Mouse (Mus musculus) hindbrain, embryonic 14.5 days (tissue): Measurements from ENCODE around the gene Col24a1. TPM values are rescaled to one million over a fixed set of nuclear protein-coding genes. Genes with fewer than 3 reads are reported as not detected.

ENCODE experiments used
- ATAC-seq: fragments of 200-750 bp; cut with Nextera tagmentation; 2 replicates; pipeline ENCODE4 v1.8.0; 2017; ENCODE audit warnings: moderate number of reproducible peaks, mild to moderate bottlenecking, moderate TSS enrichment, moderate library complexity; ENCODE audit not compliant: low FRiP score
- DNase-seq: peaks from one replicate; pipeline ENCODE4 v3.0.0-alpha.2; 2015; ENCODE audit warnings: low spot score
- H3K27ac ChIP-seq: fragments of 300-500 bp; sonication (generic); 2 replicates; pipeline ENCODE4 v1.5.1; 2014; ENCODE audit warnings: mild to moderate bottlenecking, moderate library complexity
- H3K27me3 ChIP-seq: fragments of 300-500 bp; sonication (generic); 2 replicates; pipeline ENCODE4 v1.6.1; 2014; ENCODE audit warnings: mild to moderate bottlenecking, low read length, mixed read lengths; ENCODE audit not compliant: control insufficient read depth, insufficient read depth
- H3K36me3 ChIP-seq: fragments of 300-500 bp; sonication (generic); replicated peaks from 2 replicates; pipeline ENCODE4 v1.6.1; 2014; ENCODE audit not compliant: control insufficient read depth, insufficient read depth
- H3K4me1 ChIP-seq: fragments of 300-500 bp; sonication (generic); replicated peaks from 2 replicates; pipeline ENCODE4 v1.6.1; 2014; ENCODE audit warnings: antibody characterized with exemption, low read length, mixed read lengths; ENCODE audit not compliant: control insufficient read depth, insufficient read depth
- H3K4me2 ChIP-seq: fragments of 300-500 bp; sonication (generic); replicated peaks from 2 replicates; pipeline ENCODE4 v1.6.1; 2014; ENCODE audit warnings: mild to moderate bottlenecking, moderate library complexity
- H3K4me3 ChIP-seq: fragments of 300-500 bp; sonication (generic); replicated peaks from 2 replicates; pipeline ENCODE4 v1.5.1; 2014; ENCODE audit warnings: mild to moderate bottlenecking, low read length
- H3K9ac ChIP-seq: fragments of 300-500 bp; sonication (generic); 2 replicates; pipeline ENCODE4 v1.6.1; 2014
- H3K9me3 ChIP-seq: fragments of 300-500 bp; sonication (generic); 2 replicates; pipeline ENCODE4 v1.6.1; 2016; ENCODE audit warnings: low read length; ENCODE audit not compliant: control insufficient read depth
- WGBS: fragments of 180-500 bp; shearing (Covaris S2); extraction: QIAGEN DNeasy Blood & Tissue Kit; methylation state at CpG from one replicate; pipeline ENCODE4 v1.1.7; 2014; 5-methylcytosine and 5-hydroxymethylcytosine counted together
- polyA plus RNA-seq: library from polyadenylated mRNA; unstranded; fragments of >200 nt; fragmentation: Nextera tagmentation; extraction: Ambion mirVana; gene quantifications from 2 replicates; pipeline ENCODE4 v1.2.1, GENCODE M21; 2014

The Col24a1 gene
- polyA plus RNA-seq, 1 experiment from 2014 or later, result 1.1 TPM

GRCm38 (mm10) chr3:145337161-145337560, 44.9 kb downstream of the Col24a1 start:
- Histone ChIP-seq H3K27me3 (no peaks in the 10 kb centered on the region), H3K36me3 (no peaks in the 10 kb centered on the region), H3K9me3 (no peaks in the 10 kb centered on the region), H3K9ac (no peak overlapping the region), H3K27ac (no peak overlapping the region), H3K4me3 (no peak overlapping the region), H3K4me2 (no peak overlapping the region), H3K4me1 (no peaks in the 10 kb centered on the region)
- ATAC-seq (no peak), DNase-seq (no peak)
- WGBS, result 73% methylated on average over 2 of the region's 2 CpGs

- Histone ChIP-seq H3K27ac (no peak overlapping the region), H3K4me2 (no peak overlapping the region), H3K9ac (no peak overlapping the region), H3K27me3 (no peaks in the 10 kb centered on the region), H3K4me1 (no peaks in the 10 kb centered on the region), H3K36me3 (no peaks in the 10 kb centered on the region), H3K4me3 (no peak overlapping the region), H3K9me3 (no peaks in the 10 kb centered on the region)
- no peak for ATAC-seq
- 81% methylated on average over 10 of the region's 10 CpGs for WGBS
- DNase-seq, result no peak
Observed at GRCm38 (mm10) chr3:145339851-145340499, 47.7 kb downstream of the Col24a1 start.

GRCm38 (mm10) chr3:145348690-145349089, 56.4 kb downstream of the Col24a1 start:
- no peak for DNase-seq
- Histone ChIP-seq H3K27me3 (no peaks in the 10 kb centered on the region), H3K27ac (no peak overlapping the region), H3K9ac (no peak overlapping the region), H3K9me3 (no peaks in the 10 kb centered on the region), H3K36me3 (no peaks in the 10 kb centered on the region), H3K4me2 (no peak overlapping the region), H3K4me1 (no peaks in the 10 kb centered on the region), H3K4me3 (no peak overlapping the region)
- ATAC-seq, result no peak
- 96% methylated on average over 3 of the region's 3 CpGs for WGBS

- Histone ChIP-seq H3K9ac (no peak overlapping the region), H3K4me1 (no peaks in the 10 kb centered on the region), H3K4me2 (no peak overlapping the region), H3K27ac (no peak overlapping the region), H3K4me3 (no peak overlapping the region), H3K36me3 (no peaks in the 10 kb centered on the region), H3K9me3 (no peaks in the 10 kb centered on the region), H3K27me3 (no peaks in the 10 kb centered on the region)
- no peak for ATAC-seq
- WGBS, result 88% methylated on average over 3 of the region's 3 CpGs
- no peak for DNase-seq
Observed at GRCm38 (mm10) chr3:145353951-145354350, 61.7 kb downstream of the Col24a1 start.

- Histone ChIP-seq H3K36me3 (no peaks in the 10 kb centered on the region), H3K4me3 (no peak overlapping the region), H3K9me3 (no peaks in the 10 kb centered on the region), H3K4me1 (no peaks in the 10 kb centered on the region), H3K27me3 (no peaks in the 10 kb centered on the region), H3K9ac (no peak overlapping the region), H3K27ac (no peak overlapping the region), H3K4me2 (no peak overlapping the region)
- ATAC-seq, result no peak
- WGBS, result 91% methylated on average over 6 of the region's 6 CpGs
- DNase-seq, result no peak
Observed at GRCm38 (mm10) chr3:145356865-145357487, 64.7 kb downstream of the Col24a1 start.

GRCm38 (mm10) chr3:145365227-145365626, 73.0 kb downstream of the Col24a1 start:
- Histone ChIP-seq H3K9ac (no peak overlapping the region), H3K9me3 (no peaks in the 10 kb centered on the region), H3K36me3 (no peaks in the 10 kb centered on the region), H3K4me2 (no peak overlapping the region), H3K27ac (no peak overlapping the region), H3K4me1 (no peaks in the 10 kb centered on the region), H3K4me3 (no peak overlapping the region), H3K27me3 (no peaks in the 10 kb centered on the region)
- no peak for ATAC-seq
- no peak for DNase-seq
- 48% methylated on average over 3 of the region's 3 CpGs for WGBS

GRCm38 (mm10) chr3:145367176-145367717, 75.0 kb downstream of the Col24a1 start:
- Histone ChIP-seq H3K27me3 (no peaks in the 10 kb centered on the region), H3K9me3 (no peaks in the 10 kb centered on the region), H3K36me3 (no peaks in the 10 kb centered on the region), H3K9ac (no peak overlapping the region), H3K4me2 (no peak overlapping the region), H3K4me3 (no peak overlapping the region), H3K27ac (no peak overlapping the region), H3K4me1 (no peaks in the 10 kb centered on the region)
- DNase-seq (no peak), ATAC-seq (no peak)
- 86% methylated on average over 4 of the region's 4 CpGs for WGBS

- 96% methylated on average over 3 of the region's 3 CpGs for WGBS
- H3K9me3 ChIP-seq, result no peaks in the 10 kb centered on the region
- no peak overlapping the region for H3K4me3 ChIP-seq
- ATAC-seq (no peak), DNase-seq (no peak)
- H3K27ac ChIP-seq, result no peak overlapping the region
- no peak overlapping the region for H3K4me2 ChIP-seq
- H3K27me3 ChIP-seq, result no peaks in the 10 kb centered on the region
- no peaks in the 10 kb centered on the region for H3K4me1 ChIP-seq
- H3K9ac ChIP-seq, result no peak overlapping the region
- no peaks in the 10 kb centered on the region for H3K36me3 ChIP-seq
Observed at GRCm38 (mm10) chr3:145376298-145376697, 84.0 kb downstream of the Col24a1 start.

- Histone ChIP-seq H3K36me3 (no peaks in the 10 kb centered on the region), H3K4me3 (no peak overlapping the region), H3K4me2 (no peak overlapping the region), H3K9ac (no peak overlapping the region), H3K27me3 (no peaks in the 10 kb centered on the region), H3K9me3 (no peaks in the 10 kb centered on the region), H3K27ac (no peak overlapping the region), H3K4me1 (no peaks in the 10 kb centered on the region)
- no peak for DNase-seq
- no peak for ATAC-seq
- WGBS, result 86% methylated on average over 13 of the region's 13 CpGs
Observed at GRCm38 (mm10) chr3:145383095-145383494, 90.8 kb downstream of the Col24a1 start.
